In genomic region chr4:56652819-56653218, GRCm38 (mm10) we compare ENCODE assay signal across 17 mouse cellular contexts.
DNase-seq lines count a peak whose midpoint lies in the region; ATAC-seq lines count a peak whose summit lies in the region.
"Had no signal": no experiment of that assay in that cellular context is flagged by ENCODE, and none has a peak within 500 bp of the region (broad histone marks: within the 10 kb centered on the region; RNA-seq: fewer than 3 reads in every experiment).

No protein-coding gene starts in this region.

- H3K4me3 ChIP-seq in embryonic facial prominence, embryonic 13.5 days = no peak overlapping the region
- H3K4me3 ChIP-seq in embryonic facial prominence, embryonic 10.5 days = no peak overlapping the region
- H3K4me3 ChIP-seq: hindbrain, embryonic 13.5 days; stomach, embryonic 15.5 days had no signal

- intact Hi-C loops in heart, postnatal 10 days (cut with DNase I) = no loop called here
- intact Hi-C loops in left cerebral cortex, postnatal 4 days (cut with DNase I) = no loop called here

- no peak for DNase-seq in embryonic facial prominence, embryonic 10.5 days (ENCODE audit: low spot score)
- DNase-seq in adrenal gland, postnatal 14 days = peak; percentile 58
- peak; percentile 29 to 44 for DNase-seq in heart, postnatal 10 days
- peak; percentile 25 for DNase-seq in lung, postnatal 10 days
- no peak for DNase-seq in spleen, postnatal 10 days (ENCODE audit: low spot score in 2 of 2)
- no peak for DNase-seq in left cerebral cortex, postnatal 4 days
- DNase-seq in cerebellum, adult 9-11 months = no peak
- DNase-seq: cerebellum, adult 11 months; gastrocnemius, postnatal 14 days; kidney, adult 9 months; midbrain, embryonic 14.5 days; right cerebral cortex, postnatal 4 days; thymus, postnatal 25 days had no signal

- H3K36me3 ChIP-seq in embryonic facial prominence, embryonic 13.5 days = no peaks in the 10 kb centered on the region
- no peaks in the 10 kb centered on the region for H3K36me3 ChIP-seq in embryonic facial prominence, embryonic 10.5 days (replicated peaks)
- H3K36me3 ChIP-seq: hindbrain, embryonic 13.5 days; stomach, embryonic 15.5 days had no signal

- WGBS in embryonic facial prominence, embryonic 13.5 days = 79% methylated on average over 5 of the region's 5 CpGs
- WGBS in embryonic facial prominence, embryonic 10.5 days = 79% methylated on average over 5 of the region's 5 CpGs

- H3K4me1 ChIP-seq in embryonic facial prominence, embryonic 13.5 days = peaks cover 22% of the 10 kb centered on the region
- H3K4me1 ChIP-seq in embryonic facial prominence, embryonic 10.5 days = peaks cover 37% of the 10 kb centered on the region
- H3K4me1 ChIP-seq: stomach, embryonic 15.5 days had no signal

- no peaks in the 10 kb centered on the region for H3K9me3 ChIP-seq in embryonic facial prominence, embryonic 13.5 days
- H3K9me3 ChIP-seq in embryonic facial prominence, embryonic 10.5 days = no peaks in the 10 kb centered on the region
- H3K9me3 ChIP-seq: hindbrain, embryonic 13.5 days; stomach, embryonic 15.5 days had no signal

- H3K9ac ChIP-seq in embryonic facial prominence, embryonic 13.5 days = no peak overlapping the region
- H3K9ac ChIP-seq: hindbrain, embryonic 13.5 days; stomach, embryonic 15.5 days had no signal

- H3K27me3 ChIP-seq in embryonic facial prominence, embryonic 13.5 days = no peaks in the 10 kb centered on the region
- H3K27me3 ChIP-seq in embryonic facial prominence, embryonic 10.5 days (replicated peaks; ENCODE audit: low read depth, poor library complexity, severe bottlenecking) = no peaks in the 10 kb centered on the region
- H3K27me3 ChIP-seq: hindbrain, embryonic 13.5 days; stomach, embryonic 15.5 days had no signal

- no peak overlapping the region for H3K4me2 ChIP-seq in embryonic facial prominence, embryonic 13.5 days
- H3K4me2 ChIP-seq: hindbrain, embryonic 13.5 days; stomach, embryonic 15.5 days had no signal

- no peak for ATAC-seq in embryonic facial prominence, embryonic 13.5 days (ENCODE audit: insufficient number of reproducible peaks, insufficient read depth, low FRiP score, low TSS enrichment, low read depth)

- peak overlapping the region; percentile 13 for H3K27ac ChIP-seq in embryonic facial prominence, embryonic 13.5 days
- H3K27ac ChIP-seq in embryonic facial prominence, embryonic 10.5 days (replicated peaks) = no peak overlapping the region
- H3K27ac ChIP-seq: hindbrain, embryonic 13.5 days; macrophage; stomach, embryonic 15.5 days had no signal

Comparison
In these comparisons a context has a peak if more than half of its experiments do, and no peak if none do; other contexts are left out.
1. DNase-seq: peak in adrenal gland, postnatal 14 days (single experiment), heart, postnatal 10 days (2 of 2) and lung, postnatal 10 days (single experiment); none in embryonic facial prominence, embryonic 10.5 days (single experiment), spleen, postnatal 10 days (0 of 2), left cerebral cortex, postnatal 4 days (single experiment) and cerebellum, adult 9-11 months (single experiment).